Mouse (Mus musculus): Measurements from ENCODE around the gene Shc2.
A peak's percentile ranks its signal among the peaks of the same experiment; 100 is the strongest.

- TF ChIP-seq GATA2 (IDR thresholded peaks at IDR 0.05; ENCODE audit: borderline replicate concordance, low read depth, low read length) (no peak), CTCF (IDR thresholded peaks at IDR 0.05; ENCODE audit: low read depth, low read length) (peak; percentile 41; the same call in 1 of the 2 replicates), TAL1 (conservative IDR thresholded peaks at IDR 0.05; ENCODE audit: low read depth, low read length) (no peak), POLR2AphosphoS5 (IDR thresholded peaks at IDR 0.05; ENCODE audit: insufficient replicate concordance, low read depth, low read length) (no peak), GATA1 (IDR thresholded peaks at IDR 0.05; ENCODE audit: borderline replicate concordance, low read length) (no peak)
Observed at GRCm38 (mm10) chr10:79580811-79581210, 56.9 kb downstream of the Shc2 start.
